Mouse (Mus musculus): ENCODE data around the gene Pmp22. TPM values are rescaled to one million over a fixed set of nuclear protein-coding genes. Genes with fewer than 3 reads are reported as not detected.

Gene Pmp22
- total and polyA plus RNA-seq, 3 experiments = not detected

DNA sequence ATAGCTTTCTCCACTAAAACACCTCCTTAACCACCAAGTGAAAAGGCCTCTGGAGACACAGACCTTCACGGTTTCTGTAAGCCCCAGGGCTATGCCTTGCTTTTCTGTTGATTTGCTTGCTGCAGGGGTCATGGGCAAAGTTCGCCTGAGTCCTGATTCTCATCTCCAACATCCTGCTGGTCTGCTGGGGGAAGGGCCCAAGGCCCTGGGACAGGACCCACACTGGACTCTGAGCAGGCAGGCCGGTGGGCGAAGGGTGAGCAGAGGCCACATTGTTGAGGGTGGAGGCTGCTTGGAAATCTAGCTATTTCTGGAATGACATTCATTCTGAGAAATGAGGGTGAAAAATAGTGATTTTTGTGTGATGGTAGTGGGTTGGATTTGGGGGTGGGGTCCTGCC is 14.0 kb downstream of the Pmp22 start:
- DNase-seq (ENCODE audit: low read depth, low spot score) = no peak
- Histone ChIP-seq H3K9ac (ENCODE audit: control insufficient read depth, low read depth, low read length, poor library complexity, severe bottlenecking) (no peak overlapping the region), H3K9me3 (replicated peaks; ENCODE audit: insufficient read depth, low read length) (no peaks in the 10 kb centered on the region), H3K27ac (ENCODE audit: control insufficient read depth, low read depth, low read length) (no peak overlapping the region), H3K36me3 (ENCODE audit: control insufficient read depth in 1 of 2, insufficient read depth in 2 of 2, low read length in 2 of 2) (no peaks in the 10 kb centered on the region), H3K4me1 (ENCODE audit: control insufficient read depth in 1 of 2, insufficient read depth in 2 of 2, low read length in 2 of 2) (no peaks in the 10 kb centered on the region), H3K79me2 (ENCODE audit: control insufficient read depth, insufficient read depth, low read length, poor library complexity) (no peaks in the 10 kb centered on the region), H3K4me3 (ENCODE audit: control insufficient read depth in 1 of 2, insufficient read depth in 1 of 2, low read depth in 2 of 2, low read length in 2 of 2) (no peak overlapping the region), H3K27me3 (ENCODE audit: control insufficient read depth in 1 of 2, insufficient read depth in 2 of 2, low read length in 2 of 2) (no peaks in the 10 kb centered on the region)
- TF ChIP-seq CHD1 (IDR thresholded peaks at IDR 0.05; ENCODE audit: low read depth, low read length) (no peak), MAX (IDR thresholded peaks at IDR 0.05; ENCODE audit: low read length) (no peak), TBP (IDR thresholded peaks at IDR 0.05; ENCODE audit: low read depth, low read length) (no peak), SIN3A (IDR thresholded peaks at IDR 0.05; ENCODE audit: low read length) (no peak), MAFK (IDR thresholded peaks at IDR 0.05; ENCODE audit: borderline replicate concordance, low read depth, low read length) (no peak), JUND (IDR thresholded peaks at IDR 0.05; ENCODE audit: low read depth, low read length) (no peak), MYB (IDR thresholded peaks at IDR 0.05; ENCODE audit: low read depth, low read length) (no peak), ETS1 (IDR thresholded peaks at IDR 0.05; ENCODE audit: low read depth, low read length) (no peak), TCF12 (IDR thresholded peaks at IDR 0.05; ENCODE audit: low read depth, low read length) (no peak), ELF1 (IDR thresholded peaks at IDR 0.05; ENCODE audit: low read depth, low read length) (no peak), NRF1 (IDR thresholded peaks at IDR 0.05; ENCODE audit: insufficient read depth, low read depth, low read length, poor library complexity, severe bottlenecking) (no peak), MYC (IDR thresholded peaks at IDR 0.05; ENCODE audit: low read depth, low read length) (no peak), TAL1 (IDR thresholded peaks at IDR 0.05; ENCODE audit: low read length) (no peak), CTCF (IDR thresholded peaks at IDR 0.05 in 2 of 3, conservative IDR thresholded peaks at IDR 0.05 in 1 of 3; ENCODE audit: control insufficient read depth in 1 of 3, insufficient read depth in 1 of 3, low read depth in 2 of 3, low read length in 3 of 3, poor library complexity in 1 of 3, severe bottlenecking in 1 of 3) (no peak), MXI1 (IDR thresholded peaks at IDR 0.05; ENCODE audit: low read depth, low read length) (no peak), POLR2AphosphoS2 (IDR thresholded peaks at IDR 0.05; ENCODE audit: low read length) (no peak), USF2 (IDR thresholded peaks at IDR 0.05; ENCODE audit: borderline replicate concordance in 1 of 2, insufficient read depth in 1 of 2, low read depth in 1 of 2, low read length in 2 of 2) (no peak), GATA1 (IDR thresholded peaks at IDR 0.05; ENCODE audit: low read depth, low read length) (no peak), POLR2AphosphoS5 (IDR thresholded peaks at IDR 0.05; ENCODE audit: borderline replicate concordance, low read depth, low read length) (no peak), MAZ (IDR thresholded peaks at IDR 0.05; ENCODE audit: low read depth, low read length) (no peak)

DNA sequence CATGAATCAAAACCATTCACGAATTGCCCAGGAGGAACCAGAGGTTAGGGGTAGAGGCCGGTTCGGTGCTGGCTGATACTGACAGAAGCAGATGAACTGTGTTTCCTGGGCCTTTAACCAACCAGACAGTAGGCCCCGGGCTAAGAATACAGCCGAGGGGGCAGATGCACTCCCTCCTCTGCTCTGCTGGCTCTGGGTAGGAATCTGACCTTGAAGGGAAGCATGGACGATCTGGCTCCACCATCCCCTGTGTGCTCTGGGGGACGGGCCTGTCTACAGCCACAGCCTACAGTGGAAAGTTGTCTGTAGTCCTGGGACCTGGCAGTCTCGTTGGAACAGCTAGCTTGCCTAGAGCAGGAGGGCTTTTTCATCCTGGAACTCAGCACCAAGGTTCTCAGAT is 14.7 kb downstream of the Pmp22 start:
- TF ChIP-seq ZKSCAN1 (IDR thresholded peaks at IDR 0.05; ENCODE audit: low read depth, low read length) (no peak), NELFE (IDR thresholded peaks at IDR 0.05; ENCODE audit: low read depth, low read length) (no peak), BHLHE40 (IDR thresholded peaks at IDR 0.05; ENCODE audit: borderline replicate concordance, low read depth, low read length) (no peak), RCOR1 (IDR thresholded peaks at IDR 0.05; ENCODE audit: low read depth, low read length) (no peak), MYB (IDR thresholded peaks at IDR 0.05; ENCODE audit: low read depth, low read length) (no peak), MYC (IDR thresholded peaks at IDR 0.05; ENCODE audit: low read depth, low read length) (no peak), E2F4 (IDR thresholded peaks at IDR 0.05; ENCODE audit: borderline replicate concordance, low read depth, low read length) (no peak)
- no peaks in the 10 kb centered on the region for H3K27me3 ChIP-seq (ENCODE audit: control insufficient read depth in 1 of 2, insufficient read depth in 2 of 2, low read length in 2 of 2)
- H3K9me3 ChIP-seq (replicated peaks; ENCODE audit: insufficient read depth, low read length) = no peaks in the 10 kb centered on the region
- no peak for DNase-seq (ENCODE audit: low read depth, low spot score)
- H3K27ac ChIP-seq (ENCODE audit: control insufficient read depth, low read depth, low read length) = no peak overlapping the region
- no peak overlapping the region for H3K4me3 ChIP-seq (ENCODE audit: control insufficient read depth in 1 of 2, insufficient read depth in 1 of 2, low read depth in 2 of 2, low read length in 2 of 2)
- H3K36me3 ChIP-seq (ENCODE audit: control insufficient read depth in 1 of 2, insufficient read depth in 2 of 2, low read length in 2 of 2) = no peaks in the 10 kb centered on the region
- H3K9ac ChIP-seq (ENCODE audit: control insufficient read depth, low read depth, low read length, poor library complexity, severe bottlenecking) = no peak overlapping the region
- no peaks in the 10 kb centered on the region for H3K79me2 ChIP-seq (ENCODE audit: control insufficient read depth, insufficient read depth, low read length, poor library complexity)
- no peaks in the 10 kb centered on the region for H3K4me1 ChIP-seq (ENCODE audit: control insufficient read depth in 1 of 2, insufficient read depth in 2 of 2, low read length in 2 of 2)
